8 mouse cellular contexts compared by ENCODE assay signal in genomic region chr7:130645994-130646761, GRCm38 (mm10).
A peak's percentile ranks its signal among the peaks of the same experiment; 100 is the strongest.
DNase-seq lines count a peak whose midpoint lies in the region; ATAC-seq and TF ChIP-seq lines count a peak whose summit lies in the region.

No protein-coding gene starts in this region.

- peak overlapping the region; percentile 93 for H3K4me3 ChIP-seq in ES-Bruce4 (ENCODE audit: low read depth, low read length)
- H3K4me3 ChIP-seq in forebrain, embryonic 14.5 days (ENCODE audit: low read depth, low read length): peak overlapping the region; percentile 47
- H3K4me3 ChIP-seq in limb, embryonic 13.5 days: peak overlapping the region; percentile 70
- peak overlapping the region; percentile 54 for H3K4me3 ChIP-seq in midbrain, embryonic 13.5 days (replicated peaks)
- peak overlapping the region; percentile 70 for H3K4me3 ChIP-seq in stomach, embryonic 14.5 days (ENCODE audit: low read depth, low read length)

- H3K4me2 ChIP-seq in forebrain, embryonic 14.5 days (ENCODE audit: low read length): peak overlapping the region; percentile 99
- peak overlapping the region; percentile 91 for H3K4me2 ChIP-seq in limb, embryonic 13.5 days (replicated peaks)
- H3K4me2 ChIP-seq in midbrain, embryonic 13.5 days (replicated peaks): peak overlapping the region; percentile 89
- H3K4me2 ChIP-seq in stomach, embryonic 14.5 days (replicated peaks; ENCODE audit: low read depth, low read length): peak overlapping the region; percentile 93

- peak overlapping the region; percentile 95 for H3K27ac ChIP-seq in ES-Bruce4 (ENCODE audit: insufficient read depth, low read length)
- H3K27ac ChIP-seq in forebrain, embryonic 14.5 days (ENCODE audit: low read depth, low read length): peak overlapping the region; percentile 44; the same call in 1 of the 2 replicates
- H3K27ac ChIP-seq in limb, embryonic 13.5 days: peak overlapping the region; percentile 95
- H3K27ac ChIP-seq in midbrain, embryonic 13.5 days: peak overlapping the region; percentile 54
- H3K27ac ChIP-seq in stomach, embryonic 14.5 days (ENCODE audit: low read length): peak overlapping the region; percentile 97

- peak; percentile 86 for ATAC-seq in forebrain, embryonic 14.5 days
- ATAC-seq in hematopoietic stem cell, adult 5-6 weeks (replicated peaks in 1 of 2; ENCODE audit: insufficient read depth in 1 of 2, low FRiP score in 2 of 2, low TSS enrichment in 1 of 2, low read depth in 1 of 2, poor library complexity in 2 of 2, severe bottlenecking in 2 of 2): peak; percentile 39 to 63; a peak in 3 of 4 replicates
- peak; percentile 89 for ATAC-seq in limb, embryonic 13.5 days (ENCODE audit: low FRiP score, low read depth)
- peak; percentile 83 for ATAC-seq in midbrain, embryonic 13.5 days
- peak; percentile 87 for ATAC-seq in stomach, embryonic 14.5 days (ENCODE audit: insufficient number of reproducible peaks, insufficient read depth, low FRiP score, low read depth)

- H3K9me3 ChIP-seq in ES-Bruce4 (replicated peaks; ENCODE audit: control insufficient read depth, insufficient read depth, low read length, poor library complexity, severe bottlenecking): no peaks in the 10 kb centered on the region
- H3K9me3 ChIP-seq in forebrain, embryonic 14.5 days (replicated peaks; ENCODE audit: control insufficient read depth, low read length): no peaks in the 10 kb centered on the region
- H3K9me3 ChIP-seq in limb, embryonic 13.5 days: no peaks in the 10 kb centered on the region
- H3K9me3 ChIP-seq in midbrain, embryonic 13.5 days: no peaks in the 10 kb centered on the region
- no peaks in the 10 kb centered on the region for H3K9me3 ChIP-seq in stomach, embryonic 14.5 days (ENCODE audit: control insufficient read depth, low read depth, low read length)

- no peaks in the 10 kb centered on the region for H3K27me3 ChIP-seq in ES-Bruce4 (ENCODE audit: control insufficient read depth, insufficient read depth, low read length, poor library complexity, severe bottlenecking)
- H3K27me3 ChIP-seq in forebrain, embryonic 14.5 days (replicated peaks; ENCODE audit: control insufficient read depth, insufficient read depth, low read length): no peaks in the 10 kb centered on the region
- H3K27me3 ChIP-seq in limb, embryonic 13.5 days: no peaks in the 10 kb centered on the region
- 0 out of 2 replicates have a peak, but pooled peaks cover 5% of the 10 kb centered on the region for H3K27me3 ChIP-seq in midbrain, embryonic 13.5 days
- no peaks in the 10 kb centered on the region for H3K27me3 ChIP-seq in stomach, embryonic 14.5 days (ENCODE audit: control insufficient read depth, insufficient read depth, low read length)

- DNase-seq in adrenal gland, adult 2 months: peak; percentile 93
- DNase-seq in forebrain, embryonic 14.5 days (ENCODE audit: low spot score): peak; percentile 63
- DNase-seq in c-Kit-positive CD71-positive TER-119-positive erythroid progenitor cells, embryonic 14.5 days (ENCODE audit: low spot score): no peak

- TF ChIP-seq EP300 in ES-Bruce4 (IDR thresholded peaks at IDR 0.05; ENCODE audit: insufficient read depth, low read depth, low read length): no peak

- no peaks in the 10 kb centered on the region for H3K36me3 ChIP-seq in ES-Bruce4 (ENCODE audit: control insufficient read depth, insufficient read depth, low read length, poor library complexity, severe bottlenecking)
- no peaks in the 10 kb centered on the region for H3K36me3 ChIP-seq in forebrain, embryonic 14.5 days (ENCODE audit: control insufficient read depth, insufficient read depth, low read length)
- H3K36me3 ChIP-seq in limb, embryonic 13.5 days: no peaks in the 10 kb centered on the region
- no peaks in the 10 kb centered on the region for H3K36me3 ChIP-seq in midbrain, embryonic 13.5 days
- H3K36me3 ChIP-seq in stomach, embryonic 14.5 days (ENCODE audit: control insufficient read depth, insufficient read depth, low read length): no peaks in the 10 kb centered on the region

- peaks cover 5% of the 10 kb centered on the region for H3K4me1 ChIP-seq in ES-Bruce4 (ENCODE audit: control insufficient read depth, insufficient read depth, low read length)
- 0 out of 2 replicates have a peak, but pooled peaks cover 3% of the 10 kb centered on the region for H3K4me1 ChIP-seq in forebrain, embryonic 14.5 days (ENCODE audit: control insufficient read depth, insufficient read depth, low read length)
- H3K4me1 ChIP-seq in limb, embryonic 13.5 days: peaks cover 33% of the 10 kb centered on the region
- H3K4me1 ChIP-seq in midbrain, embryonic 13.5 days (replicated peaks): peaks cover 51% of the 10 kb centered on the region
- peaks cover 16% of the 10 kb centered on the region; the same call in 1 of the 2 replicates for H3K4me1 ChIP-seq in stomach, embryonic 14.5 days (ENCODE audit: control insufficient read depth, insufficient read depth, low read length)

- TF ChIP-seq CTCF in ES-Bruce4 (IDR thresholded peaks at IDR 0.05; ENCODE audit: low read depth, low read length): no peak

- no peak for TF ChIP-seq POLR2A in ES-Bruce4 (IDR thresholded peaks at IDR 0.05; ENCODE audit: insufficient read depth, low read length)

- under 1% methylated on average over 53 of the region's 55 CpGs for WGBS in forebrain, embryonic 14.5 days
- WGBS in limb, embryonic 13.5 days: under 1% methylated on average over 46 of the region's 55 CpGs
- 1% methylated on average over 48 of the region's 55 CpGs for WGBS in midbrain, embryonic 13.5 days
- WGBS in stomach, embryonic 14.5 days: under 1% methylated on average over 55 of the region's 55 CpGs

- peak overlapping the region; percentile 83 for H3K9ac ChIP-seq in ES-Bruce4 (ENCODE audit: low read depth, poor library complexity, severe bottlenecking)
- H3K9ac ChIP-seq in forebrain, embryonic 14.5 days (ENCODE audit: low read length): peak overlapping the region; percentile 62
- peak overlapping the region; percentile 90 for H3K9ac ChIP-seq in limb, embryonic 13.5 days
- peak overlapping the region; percentile 67 for H3K9ac ChIP-seq in midbrain, embryonic 13.5 days (replicated peaks)
- H3K9ac ChIP-seq in stomach, embryonic 14.5 days (replicated peaks; ENCODE audit: low read depth, low read length): peak overlapping the region; percentile 77

Comparison
In these comparisons a context has a peak if more than half of its experiments do, and no peak if none do; other contexts are left out.
1. H3K27ac ChIP-seq: peak in every context shown above with its lines; median percentile 97 in stomach, embryonic 14.5 days; 95 in ES-Bruce4; 95 in limb, embryonic 13.5 days; 54 in midbrain, embryonic 13.5 days; 44 in forebrain, embryonic 14.5 days.